Mouse (Mus musculus) left cerebral cortex, postnatal 10 days (tissue): ENCODE measurements around the gene Arhgap33. TPM values are rescaled to one million over a fixed set of nuclear protein-coding genes. Genes with fewer than 3 reads are reported as not detected.
"Not testable (repeated sequence)": the region's sequence is repeated elsewhere in the genome, so short reads cannot be mapped to it uniquely, and the experiment has no call there.

ENCODE experiments used
- DNase-seq, 2 experiments: peaks; one replicate each; pipeline ENCODE4 v3.0.0; 2021 to 2022; ENCODE audit warnings: low spot score in 2 of 2, mixed read lengths in 1 of 2; ENCODE audit errors: extremely low spot score in 1 of 2
- intact Hi-C: fragments of 180-260 bp; cut with DNase I; formaldehyde crosslinking; loops from one replicate; pipeline ENCODE4 v1.15.1; 2025
- microRNA-seq: library from miRNA; unstranded; fragments of <30 nt; microRNA quantifications from one replicate; pipeline ENCODE4 v1.2.0, GENCODE M21; 2022
- total RNA-seq, 2 experiments: library from RNA; stranded (reverse); gene quantifications; 2 replicates each; pipeline ENCODE4 v1.2.3; 2021

Gene Arhgap33
- total RNA-seq, 2 experiments from 2014 or later: 259 to 264 TPM

DNA sequence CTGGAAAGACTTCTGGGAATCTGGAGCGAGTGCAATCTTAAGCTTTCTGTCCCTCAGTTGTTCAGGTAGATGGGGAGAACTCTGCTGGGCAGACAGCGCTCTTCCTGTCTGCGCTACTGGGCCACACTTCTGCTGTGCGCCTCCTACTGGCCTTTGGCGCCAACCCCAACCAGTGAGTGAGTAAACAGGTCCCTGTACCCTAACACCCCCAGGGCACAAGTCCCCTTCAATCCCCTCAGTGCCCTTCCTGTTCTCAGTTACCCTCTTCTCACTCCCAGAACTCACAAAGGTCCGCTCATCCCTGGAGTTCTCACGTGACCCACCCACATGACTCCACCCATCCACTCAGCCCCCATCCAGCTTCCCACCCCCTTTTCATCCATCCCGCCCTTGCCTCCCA, 16.5 kb downstream of the Arhgap33 start:
- DNase-seq: no peak
- intact Hi-C loops: no loop called here

DNA sequence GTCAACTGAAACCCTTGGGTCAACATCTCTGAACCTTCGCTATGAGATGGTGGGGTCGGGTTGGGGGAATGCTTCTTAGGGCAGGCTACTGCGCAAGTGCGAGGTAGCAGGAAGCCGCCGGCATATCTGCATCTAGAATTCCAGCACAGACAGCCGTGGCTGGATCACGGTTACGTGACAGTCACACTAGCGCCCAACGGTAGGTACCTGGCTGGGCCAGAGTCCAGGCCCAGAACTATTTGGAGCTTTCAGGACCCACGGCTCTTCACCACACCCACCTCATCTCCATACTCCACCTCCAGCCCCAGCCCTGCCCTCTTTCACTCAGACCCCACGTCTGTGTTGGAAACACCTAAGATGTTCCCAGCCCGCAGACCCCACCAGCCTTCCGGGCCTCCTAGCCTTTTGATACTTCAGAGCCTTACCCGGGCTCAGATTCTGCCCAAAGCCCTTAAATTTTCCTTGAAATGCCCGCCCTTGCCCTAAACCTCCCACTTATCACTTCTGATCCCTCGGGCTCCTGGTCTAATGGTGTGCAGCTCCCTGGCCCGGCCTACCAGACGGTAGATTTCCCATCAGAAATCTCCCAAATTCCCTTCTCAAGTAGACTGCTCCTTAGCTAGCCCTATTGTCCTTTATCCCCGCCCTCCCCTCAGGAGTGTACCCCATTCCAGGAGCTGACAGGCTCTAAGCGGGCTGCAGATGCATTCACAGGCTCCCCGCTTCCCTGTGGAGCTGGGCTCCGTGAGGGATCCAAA, 19.7 kb downstream of the Arhgap33 start:
- DNase-seq: no peak
- intact Hi-C loops: no loop called here

DNA sequence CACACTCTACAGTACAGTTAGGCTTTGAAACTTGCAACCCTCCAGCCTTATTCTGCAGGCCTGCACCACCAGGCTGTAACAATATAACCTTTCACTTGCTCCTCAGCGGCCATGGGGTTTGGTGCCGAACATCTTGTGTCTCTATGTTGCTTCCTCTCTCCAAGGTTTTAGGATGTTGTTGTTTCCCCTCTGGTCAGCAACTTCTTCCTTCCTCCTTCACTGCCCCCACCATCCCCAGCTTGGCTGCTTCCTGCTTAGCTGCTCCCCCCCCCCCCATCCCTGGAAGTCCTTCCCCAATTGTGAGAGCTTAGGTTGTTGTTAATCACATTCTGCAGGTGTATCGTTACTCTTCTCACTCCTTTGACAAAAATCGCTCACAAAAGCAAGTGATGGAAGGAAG, 26.8 kb downstream of the Arhgap33 start:
- intact Hi-C loops: no loop called here
- peak in 1 of 2 experiments; percentile 31 for DNase-seq

DNA sequence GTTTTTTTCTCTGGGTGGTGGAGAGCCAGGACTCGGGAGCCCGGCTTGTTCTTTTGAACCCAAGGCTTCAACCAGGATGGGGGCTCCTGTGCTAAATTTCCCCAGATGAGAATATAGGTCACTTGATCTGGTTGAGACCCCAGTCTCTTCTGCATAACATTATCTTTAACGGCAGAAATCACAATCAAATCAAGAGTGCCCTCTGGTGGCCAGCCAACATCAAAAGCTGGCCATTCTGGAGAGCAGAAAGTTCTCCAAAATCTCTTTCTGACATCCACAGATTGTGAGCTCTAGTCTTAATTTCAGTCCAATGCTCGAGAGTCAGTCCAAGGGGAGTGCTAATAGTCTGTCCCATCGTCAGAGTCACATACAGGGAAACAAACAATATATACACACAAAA, 33.7 kb downstream of the Arhgap33 start:
- intact Hi-C loops: not testable (repeated sequence)

DNA sequence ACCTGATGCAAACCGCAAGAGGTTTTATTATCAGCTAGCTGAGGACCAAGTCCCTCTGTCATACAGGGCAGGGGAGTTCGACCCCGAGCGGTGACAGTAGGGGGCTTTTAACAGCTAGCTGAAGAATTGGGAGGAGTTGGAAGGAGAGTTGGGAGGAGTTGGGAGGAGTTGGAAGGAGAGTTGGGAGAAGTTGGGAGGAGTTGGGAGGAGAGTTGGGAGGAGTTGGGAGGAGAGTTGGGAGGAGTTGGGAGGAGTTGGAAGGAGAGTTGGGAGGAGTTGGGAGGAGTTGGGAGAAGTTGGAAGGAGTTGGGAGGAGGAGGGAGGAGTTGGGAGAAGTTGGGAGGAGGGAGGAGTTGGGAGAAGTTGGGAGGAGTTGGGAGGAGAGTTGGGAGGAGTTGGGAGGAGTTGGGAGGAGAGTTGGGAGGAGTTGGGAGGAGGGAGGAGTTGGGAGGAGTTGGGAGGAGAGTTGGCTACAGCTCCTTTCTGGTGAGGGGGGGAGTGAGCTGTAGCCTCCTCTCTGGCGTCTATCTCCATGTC, 39.3 kb downstream of the Arhgap33 start:
- DNase-seq: not testable (repeated sequence)
- intact Hi-C loops: loop anchor here (2.0 kb wide), 1 partner anchor 55 kb away; no protein-coding TSS in a partner anchor

More for the DNA sequence above, 33.7 kb downstream of the Arhgap33 start:
- DNase-seq: not testable (repeated sequence)

DNA sequence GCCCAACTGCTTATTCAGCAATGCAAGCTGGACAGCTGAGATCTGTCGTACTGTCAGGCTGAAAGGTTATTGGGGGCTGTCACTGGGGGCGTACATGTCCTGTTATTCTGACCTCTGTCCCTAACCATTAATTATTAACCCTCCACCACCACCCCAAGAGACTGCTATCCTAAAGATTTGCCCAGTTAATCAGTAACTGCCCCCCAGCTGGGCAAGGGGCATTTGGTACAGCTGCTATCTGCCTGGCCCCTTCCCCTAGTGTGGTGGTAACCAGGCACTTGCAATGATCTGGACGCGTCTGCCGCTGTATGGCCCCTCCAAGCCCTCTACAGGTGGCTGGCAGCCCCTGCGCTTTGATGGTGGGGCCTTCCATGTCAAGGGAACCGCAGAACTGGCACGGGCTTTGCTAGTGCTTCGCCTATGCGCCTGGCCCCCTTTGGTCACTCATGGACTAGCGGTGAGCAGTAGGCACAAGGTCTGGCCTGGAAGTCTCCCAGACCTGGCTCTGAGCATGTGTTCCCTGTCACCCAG, 41.4 kb downstream of the Arhgap33 start, which contains the start of gene Prodh2:
Prodh2 (plus strand) TSS at position 222 of the 531 bp plus-strand sequence.
- intact Hi-C loops: no loop called here
- DNase-seq: no peak

DNA sequence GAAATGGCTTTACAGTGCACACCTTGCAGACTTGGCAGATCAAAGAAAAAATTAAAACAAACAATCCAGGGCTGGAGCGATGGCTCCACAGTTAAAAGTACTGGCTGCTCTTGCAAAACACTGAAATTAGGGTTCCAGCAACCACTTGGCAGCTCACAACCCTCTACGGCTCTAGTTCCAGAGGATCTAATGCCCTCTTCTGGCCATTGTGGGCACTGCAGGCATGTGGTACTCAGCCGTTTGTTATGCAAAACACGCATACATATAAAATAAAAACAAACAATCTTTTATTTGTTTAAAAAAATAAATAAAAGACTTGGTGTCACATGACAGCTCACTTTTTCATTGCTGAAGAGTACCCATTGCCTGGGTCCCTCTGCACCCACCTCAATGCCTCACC, 42.1 kb downstream of the Arhgap33 start:
- intact Hi-C loops: no loop called here
- DNase-seq: peak; percentile 61 to 77

DNA sequence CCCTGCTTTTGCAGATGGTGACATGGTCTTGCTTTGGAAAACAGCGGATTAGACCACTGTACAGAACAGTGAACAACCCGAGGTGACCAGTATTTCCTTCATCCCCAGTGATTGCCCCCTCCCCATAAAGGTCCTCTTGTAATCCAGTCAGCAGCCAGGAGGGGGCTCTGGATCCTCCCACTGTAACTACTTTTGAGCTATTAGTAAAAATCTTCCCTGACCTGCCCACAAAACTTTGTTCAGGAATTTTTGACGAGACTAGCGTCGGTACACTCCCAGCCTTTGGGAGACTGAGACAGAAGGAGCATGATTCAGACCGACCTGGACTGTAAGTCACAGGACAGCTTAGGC, 43.9 kb downstream of the Arhgap33 start:
- DNase-seq: no peak
- intact Hi-C loops: no loop called here

DNA sequence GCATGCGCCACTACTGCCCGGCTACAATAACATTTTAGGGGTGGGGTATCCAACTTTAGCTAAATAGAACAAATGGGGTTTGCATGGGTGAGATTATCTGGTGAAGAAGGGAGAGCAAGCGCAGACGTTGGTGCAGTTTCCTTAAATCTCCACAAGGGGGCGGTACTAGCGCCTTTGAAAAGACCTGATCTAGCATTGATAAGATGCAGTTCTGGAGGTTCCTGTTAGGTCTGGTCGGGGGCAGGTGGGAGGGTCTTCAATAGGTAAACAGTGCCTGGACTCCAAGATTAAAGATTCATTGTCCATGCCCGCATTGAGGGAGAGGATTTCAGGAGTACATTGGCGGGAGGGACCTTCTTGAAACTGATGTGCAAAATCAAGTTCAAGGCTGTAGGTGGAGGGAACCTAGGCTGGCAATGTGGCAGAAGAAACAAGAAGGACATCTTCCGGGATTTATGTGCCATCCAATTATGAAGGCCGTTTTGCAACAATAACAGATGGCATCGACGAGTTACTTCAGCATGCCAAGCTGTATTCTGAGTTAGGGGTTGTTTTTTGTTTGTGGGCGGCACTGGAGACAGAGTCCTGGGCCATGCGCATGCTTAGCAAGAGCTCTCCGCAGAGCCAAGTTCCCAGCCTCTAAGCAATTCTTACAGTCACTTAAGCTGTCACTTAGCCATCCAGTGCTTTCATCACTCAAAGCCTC, 44.5 kb downstream of the Arhgap33 start:
- intact Hi-C loops: no loop called here
- DNase-seq: peak in 1 of 2 experiments; percentile 44

DNA sequence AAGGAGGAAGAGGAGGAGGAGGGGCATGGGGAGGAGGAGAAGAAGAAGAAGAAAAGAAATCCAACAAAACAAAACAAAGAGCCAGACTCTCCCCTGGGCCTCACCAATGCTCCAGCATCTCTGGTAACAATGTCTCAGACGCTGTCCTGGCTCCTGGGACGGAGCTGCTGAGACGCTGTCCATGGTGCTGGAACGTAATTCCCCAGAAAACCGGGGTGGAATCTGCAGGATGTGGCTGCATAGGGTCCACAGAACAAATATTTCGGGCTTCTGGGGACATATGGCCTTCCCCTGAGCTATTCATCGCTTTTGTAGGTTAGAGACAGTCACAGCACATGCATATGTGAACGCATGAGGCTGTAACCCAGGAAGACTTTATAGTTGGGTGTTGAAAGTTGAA, 50.6 kb downstream of the Arhgap33 start:
- no peak for DNase-seq
- intact Hi-C loops: no loop called here

DNA sequence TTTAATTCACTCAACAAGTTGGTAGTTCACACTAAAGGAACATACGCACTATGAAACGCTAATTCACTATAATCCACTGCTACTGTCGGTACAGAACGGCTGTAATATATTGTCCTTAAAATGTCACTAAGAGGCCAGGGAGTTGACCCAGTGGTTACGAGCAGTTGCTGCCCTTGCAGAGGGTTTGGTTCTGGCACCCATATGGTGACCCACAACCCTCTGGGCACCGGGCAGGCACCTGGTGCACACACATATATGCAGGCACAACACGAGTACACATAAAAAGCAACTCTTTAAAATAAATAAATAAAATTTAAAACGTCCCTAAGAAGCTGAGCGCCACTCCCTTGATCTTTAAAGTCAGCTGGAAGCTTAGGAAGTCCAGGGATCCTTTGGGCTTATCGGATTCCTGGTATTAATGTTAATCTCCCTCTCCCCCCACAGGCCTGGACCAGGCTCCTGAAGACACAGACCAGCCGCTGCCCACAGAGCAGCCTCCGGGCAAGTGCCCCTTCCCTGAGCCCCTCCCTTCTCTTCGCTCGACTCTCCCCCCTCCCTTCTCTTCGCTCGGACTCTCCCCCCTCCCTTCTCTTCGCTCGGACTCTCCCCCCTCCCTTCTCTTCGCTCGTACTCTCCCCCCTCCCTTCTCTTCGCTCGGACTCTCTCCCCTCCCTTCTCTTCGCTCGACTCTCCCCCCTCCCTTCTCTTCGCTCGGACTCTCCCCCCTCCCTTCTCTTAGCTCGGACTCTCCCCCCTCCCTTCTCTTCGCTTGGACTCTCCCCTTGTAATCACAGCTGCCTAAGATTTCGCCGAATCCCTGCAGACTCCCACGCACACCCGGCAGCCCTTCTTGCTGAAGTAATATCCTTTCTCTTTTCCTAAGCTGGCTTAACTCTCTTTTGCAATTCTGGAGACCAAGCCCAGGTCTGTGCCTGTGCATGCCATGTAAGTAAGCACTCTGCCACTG, 57.2 kb downstream of the Arhgap33 start:
- DNase-seq: peak; percentile 38 to 52
- intact Hi-C loops: no loop called here

DNA sequence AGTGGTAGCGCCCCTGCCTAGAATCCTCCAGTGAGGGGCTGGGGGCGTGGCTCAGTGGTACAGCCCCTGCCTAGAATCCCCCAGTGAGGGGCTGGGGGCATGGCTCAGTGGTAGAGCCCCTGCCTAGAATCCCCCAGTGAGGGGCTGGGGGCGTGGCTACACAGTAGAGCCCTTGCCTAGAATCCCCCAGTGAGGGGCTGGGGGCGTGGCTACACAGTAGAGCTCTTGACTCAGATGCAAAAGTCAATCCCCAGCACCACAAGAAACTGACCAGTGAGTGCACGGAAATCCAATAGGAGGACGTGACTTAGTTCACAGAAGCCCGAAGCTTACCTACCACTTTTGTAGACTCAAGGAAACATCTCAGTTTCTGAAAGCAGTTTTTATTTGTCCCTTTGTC, 58.7 kb downstream of the Arhgap33 start:
- DNase-seq, intact Hi-C loops: not testable (repeated sequence)

DNA sequence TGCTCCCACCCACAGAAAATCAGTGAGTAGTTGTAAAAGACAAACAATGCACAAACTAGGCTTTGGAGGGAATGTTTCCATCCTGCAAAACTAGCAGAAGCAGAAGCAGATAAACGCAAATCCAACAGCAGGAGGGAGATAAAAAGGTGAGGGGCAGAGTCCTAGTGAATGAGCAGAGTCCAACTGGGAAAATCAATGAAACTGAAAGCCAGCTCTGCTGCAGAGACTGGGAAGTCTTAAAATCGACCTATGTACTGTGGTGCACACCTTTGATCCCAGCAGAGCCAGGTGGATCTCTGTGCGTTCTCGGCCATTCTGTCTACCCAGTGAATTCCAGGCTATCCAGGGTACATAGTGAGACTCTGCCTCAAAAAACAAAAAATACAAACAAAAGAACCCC, 59.9 kb downstream of the Arhgap33 start:
- intact Hi-C loops: no loop called here
- DNase-seq: no peak

DNA sequence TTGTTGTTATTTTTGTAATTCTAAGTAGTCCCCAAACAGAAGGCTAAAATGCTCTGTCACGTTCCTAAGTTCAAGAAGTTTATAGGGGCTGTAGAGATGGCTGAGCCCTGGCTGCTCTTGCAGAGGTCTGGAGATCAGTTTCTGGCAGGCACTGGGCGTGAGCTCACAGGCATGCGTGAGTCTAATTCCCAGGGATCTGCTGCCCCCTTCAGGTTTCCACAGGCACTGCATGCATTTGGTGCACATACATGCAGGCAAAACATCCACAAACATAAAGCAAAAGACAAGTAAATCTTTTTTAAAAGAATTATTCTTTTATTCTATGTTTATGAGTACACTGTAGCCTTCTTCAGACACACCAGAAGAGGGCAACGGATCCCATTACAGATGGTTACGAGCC, 62.4 kb downstream of the Arhgap33 start:
- intact Hi-C loops: no loop called here
- DNase-seq: peak in 1 of 2 experiments; percentile 55

Small RNA genes within 50 kb of the gene (microRNA-seq; reads per million reads assigned to microRNA genes)
- gene Gm38670: 0.86 reads per million

Other genes starting within 250 kb of the Arhgap33 start
- 100 to 1,000 TPM; 495 to 497 TPM for gene Clip3, start 243.3 kb downstream of the Arhgap33 start, total RNA-seq
- gene Alkbh6, start 226.3 kb downstream of the Arhgap33 start, total RNA-seq: 10 to 100 TPM; 45.9 to 47.5 TPM
- gene Syne4, start 220.3 kb downstream of the Arhgap33 start, total RNA-seq: 1 to 10 TPM; 5.4 to 7.5 TPM
- under 1 TPM; 0.45 to 0.67 TPM for gene E130208F15Rik, start 213.3 kb downstream of the Arhgap33 start, total RNA-seq
- gene Sdhaf1, start 211.2 kb downstream of the Arhgap33 start, total RNA-seq: 1 to 10 TPM; 7.8 to 8.2 TPM
- 10 to 100 TPM; 48.1 to 48.2 TPM for gene Lrfn3, start 172.3 kb downstream of the Arhgap33 start, total RNA-seq
- 10 to 100 TPM; 20.8 to 20.9 TPM for gene Tyrobp, start 121.3 kb downstream of the Arhgap33 start, total RNA-seq
- gene Hcst, start 115.2 kb downstream of the Arhgap33 start, total RNA-seq: 1 to 10 TPM in 1 of 2 experiments, not detected in 1; 1.1 TPM
- 1 to 10 TPM; 2.7 to 3.6 TPM for gene Nfkbid, start 113.3 kb downstream of the Arhgap33 start, total RNA-seq
- gene Aplp1, start 89.5 kb downstream of the Arhgap33 start, total RNA-seq: 100 to 1,000 TPM; 937 to 959 TPM
- 1 to 10 TPM; 1.2 to 4.9 TPM for gene Kirrel2, start 77.4 kb downstream of the Arhgap33 start, total RNA-seq
- gene Nphs1, start 76.7 kb downstream of the Arhgap33 start, total RNA-seq: under 1 TPM; 0.26 to 0.32 TPM
- under 1 TPM in 1 of 2 experiments, not detected in 1; 0.67 TPM for gene Prodh2, start 41.4 kb downstream of the Arhgap33 start, total RNA-seq
- gene Hspb6, start 17.1 kb upstream of the Arhgap33 start, total RNA-seq: 1 to 10 TPM; 6.4 to 7.3 TPM
- gene Proser3, start 17.2 kb upstream of the Arhgap33 start, total RNA-seq: 1 to 10 TPM; 2.9 to 3.4 TPM
- gene Lin37, start 24.8 kb upstream of the Arhgap33 start, total RNA-seq: 10 to 100 TPM; 24.3 to 26.4 TPM
- 10 to 100 TPM; 50.1 to 56.1 TPM for gene U2af1l4, start 28.2 kb upstream of the Arhgap33 start, total RNA-seq
- 1 to 10 TPM; 4.2 TPM for gene Gm49396, start 28.3 kb upstream of the Arhgap33 start, total RNA-seq
- 10 to 100 TPM; 79.1 to 82.8 TPM for gene Psenen, start 28.6 kb upstream of the Arhgap33 start, total RNA-seq
- 1 to 10 TPM; 1.5 to 1.8 TPM for gene Igflr1, start 30.4 kb upstream of the Arhgap33 start, total RNA-seq
- gene Kmt2b, start 53.7 kb upstream of the Arhgap33 start, total RNA-seq: 10 to 100 TPM; 54.1 to 56.9 TPM
- gene Zbtb32, start 63.8 kb upstream of the Arhgap33 start, total RNA-seq: not detected
- gene Upk1a, start 77.8 kb upstream of the Arhgap33 start, total RNA-seq: under 1 TPM in 1 of 2 experiments, not detected in 1; 0.32 TPM
- 100 to 1,000 TPM; 736 to 789 TPM for gene Cox6b1, start 91.1 kb upstream of the Arhgap33 start, total RNA-seq
- gene Etv2, start 100.8 kb upstream of the Arhgap33 start, total RNA-seq: not detected
- gene Rbm42, start 115.3 kb upstream of the Arhgap33 start, total RNA-seq: 10 to 100 TPM; 68.0 to 72.2 TPM
- gene Haus5, start 129.9 kb upstream of the Arhgap33 start, total RNA-seq: 1 to 10 TPM; 7.1 to 7.3 TPM
- not detected for gene Pmis2, start 136.5 kb upstream of the Arhgap33 start, total RNA-seq
- gene 2200002J24Rik, start 163.9 kb upstream of the Arhgap33 start, total RNA-seq: not detected
- gene Atp4a, start 177.1 kb upstream of the Arhgap33 start, total RNA-seq: 1 to 10 TPM; 2.5 to 3.2 TPM
- gene Tmem147, start 194.5 kb upstream of the Arhgap33 start, total RNA-seq: 100 to 1,000 TPM; 136 to 144 TPM
- not detected for gene Gapdhs, start 208.6 kb upstream of the Arhgap33 start, total RNA-seq
- 1 to 10 TPM; 9.5 to 9.8 TPM for gene Sbsn, start 216.4 kb upstream of the Arhgap33 start, total RNA-seq
- gene Dmkn, start 228.7 kb upstream of the Arhgap33 start, total RNA-seq: 1 to 10 TPM; 1.4 to 1.5 TPM